Mouse (Mus musculus): ENCODE results near the gene B4galt4.
"Not testable (repeated sequence)": the region's sequence is repeated elsewhere in the genome, so short reads cannot be mapped to it uniquely, and the experiment has no call there.

B4galt4 gene

DNA sequence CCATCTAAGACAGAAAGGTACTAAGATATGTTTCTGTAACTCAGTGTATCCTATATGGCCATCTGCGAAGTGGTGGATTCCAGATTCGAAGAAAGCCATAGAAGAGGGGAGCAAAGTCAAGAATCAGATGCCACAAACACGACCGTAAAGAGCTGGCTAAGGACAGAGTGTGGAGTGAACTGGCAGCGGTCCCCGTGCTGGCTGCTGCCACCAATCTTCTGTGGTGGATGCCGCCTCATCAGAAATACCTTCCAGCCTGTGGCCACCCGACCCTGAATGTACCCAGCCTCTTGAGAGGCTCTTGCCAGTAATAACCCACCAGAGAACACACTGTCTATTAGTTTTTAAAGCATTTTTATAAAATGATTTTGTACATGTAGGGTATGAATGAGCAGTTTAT is 26.3 kb downstream of the B4galt4 start:
- no peak for DNase-seq (ENCODE audit: low read depth, low spot score)

DNA sequence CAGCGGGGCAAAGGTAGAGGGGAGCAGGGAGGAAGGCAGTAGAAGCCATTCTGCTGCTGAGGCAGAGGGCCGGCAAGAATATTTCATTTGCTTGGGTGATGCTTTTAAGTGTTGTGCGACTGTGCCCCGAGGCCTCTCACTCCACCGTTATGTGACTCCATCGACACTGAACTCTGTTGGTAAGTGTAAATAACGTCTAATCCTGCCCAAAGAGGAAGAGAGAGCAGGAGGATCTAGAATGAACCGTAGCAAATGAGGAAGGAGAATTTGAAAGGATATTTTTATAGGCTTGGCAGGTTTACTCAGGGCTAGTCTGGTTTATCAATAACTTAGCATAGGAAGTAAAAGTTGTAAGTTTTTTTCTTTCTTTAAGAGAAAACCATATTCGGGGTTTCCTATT is 27.5 kb downstream of the B4galt4 start:
- DNase-seq (ENCODE audit: low read depth, low spot score): no peak

DNA sequence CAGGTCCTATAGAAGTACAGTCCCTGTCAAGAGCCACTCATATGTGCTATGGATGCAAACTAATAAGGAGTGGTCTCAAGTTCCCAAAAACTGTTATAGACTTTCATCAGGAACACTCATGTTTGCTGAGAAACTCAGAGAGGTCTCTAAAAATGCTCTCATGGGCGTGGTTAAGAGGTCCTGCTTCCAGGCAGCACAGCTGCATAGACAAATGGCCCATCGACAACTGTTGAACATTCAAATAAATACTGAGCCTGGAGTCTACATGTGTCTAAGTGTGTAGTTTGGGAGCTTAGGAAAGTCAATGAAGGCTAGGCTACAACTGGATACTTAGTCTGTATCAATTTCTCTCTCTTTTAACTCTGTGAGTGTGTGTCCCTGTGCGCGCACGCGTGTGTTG is 29.1 kb downstream of the B4galt4 start:
- DNase-seq (ENCODE audit: low read depth, low spot score): no peak

DNA sequence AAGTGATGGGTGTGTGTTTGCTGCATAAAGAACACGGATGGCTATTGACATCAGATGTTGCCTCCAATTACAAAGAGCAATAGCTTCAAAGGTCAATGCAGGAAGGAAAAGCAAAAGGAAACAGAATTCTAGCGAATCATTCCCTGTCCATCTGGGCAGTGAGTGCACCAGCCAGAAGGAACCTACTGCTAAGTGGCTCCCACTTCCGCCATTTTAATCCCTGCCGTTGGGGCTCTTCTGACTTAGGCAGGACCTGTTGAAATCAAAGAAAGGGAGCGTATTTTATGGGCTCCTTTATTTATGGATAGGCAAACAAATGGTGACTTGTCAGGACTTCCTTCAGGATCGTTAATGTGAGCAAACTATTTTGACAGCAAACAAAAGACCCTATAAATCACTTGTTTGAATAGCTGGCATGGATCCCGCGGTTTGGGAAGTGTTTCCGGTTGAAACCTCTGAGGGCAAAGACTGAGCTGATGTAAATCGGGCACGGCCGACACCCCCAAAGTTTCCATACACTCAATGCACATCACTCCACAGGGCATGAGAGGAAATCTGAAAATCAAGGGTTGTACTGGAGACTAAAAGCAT is 30.9 kb downstream of the B4galt4 start:
- DNase-seq (ENCODE audit: low read depth, low spot score): no peak

DNA sequence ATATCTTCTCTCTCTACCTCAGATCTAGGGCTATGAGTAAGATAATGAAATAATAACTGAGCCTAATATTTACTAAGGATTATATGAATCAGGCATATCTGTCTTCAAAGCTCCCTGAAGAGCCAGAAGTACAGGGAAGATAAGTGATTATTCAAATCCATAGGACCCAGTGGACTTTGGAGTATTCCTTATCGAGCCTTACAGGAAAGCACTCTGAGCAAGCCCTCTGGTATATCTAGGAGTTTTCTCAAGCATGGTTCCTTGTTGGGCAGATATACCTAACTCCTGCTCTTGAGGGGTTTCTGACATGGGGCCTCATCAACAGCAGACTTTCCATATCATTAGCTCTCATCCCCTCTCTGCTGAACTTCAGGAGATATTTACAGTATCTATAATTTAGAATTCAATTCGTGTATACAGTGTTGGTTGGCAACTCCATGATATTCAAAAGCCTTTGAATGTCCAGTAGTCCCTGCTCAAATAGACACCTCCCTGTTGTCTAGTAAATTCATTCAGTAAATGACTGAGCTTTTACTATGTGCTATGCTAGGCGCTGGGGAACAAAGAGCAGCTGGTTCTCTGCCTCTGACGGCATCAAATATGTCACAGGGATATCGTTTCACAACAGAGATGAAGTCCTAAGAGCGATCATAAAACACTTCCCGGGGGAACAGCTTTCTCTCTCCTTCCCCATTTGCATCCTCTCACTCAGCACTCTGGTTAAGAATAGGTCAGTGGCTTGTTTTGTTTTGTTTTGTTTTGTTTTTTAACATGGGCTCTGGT is 33.1 kb downstream of the B4galt4 start:
- DNase-seq (ENCODE audit: low read depth, low spot score): no peak

DNA sequence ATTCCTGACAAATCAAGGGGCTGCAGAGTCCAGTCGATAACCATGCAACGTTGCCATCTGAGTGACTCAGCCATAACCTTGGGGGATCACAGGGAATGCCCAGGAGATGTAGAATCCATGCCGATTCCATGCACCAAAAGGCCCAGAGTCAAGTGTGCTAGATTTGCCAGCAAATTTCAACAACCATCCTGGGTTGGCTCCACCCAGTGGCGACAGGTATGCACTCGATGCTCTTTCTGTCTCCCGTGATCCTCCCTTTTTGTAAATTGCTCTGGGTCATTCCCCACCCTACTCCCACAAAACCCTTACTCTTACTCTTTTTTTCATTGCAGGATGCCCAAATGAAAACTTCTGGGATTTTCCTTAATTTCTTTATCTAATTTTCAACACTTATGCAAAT is 34.3 kb downstream of the B4galt4 start:
- DNase-seq (ENCODE audit: low read depth, low spot score): no peak

DNA sequence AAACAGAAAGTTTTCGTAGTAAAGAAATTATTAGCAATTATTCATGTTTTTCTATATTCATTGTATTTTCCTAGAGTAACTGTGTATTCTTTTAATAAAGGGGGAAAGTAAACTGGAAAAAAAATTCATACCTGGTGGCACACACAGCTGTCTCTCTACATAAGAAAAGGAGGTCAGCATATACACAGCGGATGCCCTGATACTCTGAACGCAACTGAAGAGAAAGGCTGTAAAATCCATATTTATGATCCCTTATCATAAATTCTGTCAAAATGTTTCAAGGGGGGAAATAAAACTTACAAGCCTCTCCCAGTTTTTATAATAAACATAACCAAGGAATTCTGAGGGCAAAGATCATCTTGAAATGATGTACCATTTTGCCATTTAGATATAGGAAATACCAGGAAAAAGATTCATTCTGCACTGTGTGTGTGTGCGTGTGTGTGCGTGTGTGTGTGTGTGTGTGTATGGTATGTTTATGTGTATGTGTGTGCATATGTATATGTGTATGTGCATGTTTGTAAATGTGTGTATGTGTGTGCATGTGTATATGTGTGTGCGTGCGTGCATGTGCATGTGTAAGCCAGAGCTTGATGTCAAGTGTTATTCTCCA is 39.0 kb downstream of the B4galt4 start:
- DNase-seq (ENCODE audit: low read depth, low spot score): no peak

DNA sequence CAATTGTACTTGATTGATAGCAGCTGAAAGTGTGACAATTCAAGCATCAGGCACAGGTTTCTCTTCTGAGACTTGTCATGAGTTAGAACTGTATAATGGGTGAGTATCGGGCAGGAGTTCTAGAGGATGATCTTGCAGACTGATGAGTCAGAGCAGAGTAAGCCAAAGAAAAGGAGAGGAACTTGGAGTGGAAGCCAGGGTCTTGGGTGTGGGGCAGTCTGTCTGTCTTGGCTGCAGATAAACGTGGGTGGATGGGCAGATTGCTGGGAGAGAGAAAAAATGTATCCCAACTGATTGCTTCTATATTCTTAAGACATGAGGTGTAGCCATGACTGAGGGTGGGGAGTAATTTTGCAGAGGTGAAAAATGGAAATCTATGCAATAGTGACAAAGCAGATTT is 39.9 kb downstream of the B4galt4 start:
- no peak for DNase-seq (ENCODE audit: low read depth, low spot score)

DNA sequence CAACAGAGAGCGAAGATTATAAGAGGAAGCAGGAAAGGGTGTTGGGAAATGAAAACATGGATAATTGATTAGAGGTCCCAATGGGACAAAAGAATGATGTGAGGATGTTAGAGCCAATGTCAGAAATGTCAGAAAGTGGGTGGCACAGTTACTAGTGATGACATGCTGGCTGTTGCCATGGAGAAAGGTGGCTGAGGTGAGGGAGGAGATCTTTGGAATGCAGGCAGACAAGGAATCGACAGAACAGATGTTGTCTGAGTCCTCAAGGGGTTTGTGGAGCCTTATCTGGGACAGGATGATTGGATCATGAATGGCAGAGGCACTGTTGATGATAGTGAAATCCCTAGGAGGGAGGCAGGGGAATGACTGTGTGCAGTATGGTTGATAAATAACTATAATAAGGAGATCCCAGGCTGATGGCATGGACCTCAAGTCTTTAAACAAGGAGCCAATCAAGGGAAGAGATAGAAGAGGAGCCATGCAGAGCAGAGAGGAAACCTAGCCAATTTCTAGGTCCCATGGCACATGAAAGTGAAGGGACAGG is 40.5 kb downstream of the B4galt4 start:
- no peak for DNase-seq (ENCODE audit: low read depth, low spot score)

DNA sequence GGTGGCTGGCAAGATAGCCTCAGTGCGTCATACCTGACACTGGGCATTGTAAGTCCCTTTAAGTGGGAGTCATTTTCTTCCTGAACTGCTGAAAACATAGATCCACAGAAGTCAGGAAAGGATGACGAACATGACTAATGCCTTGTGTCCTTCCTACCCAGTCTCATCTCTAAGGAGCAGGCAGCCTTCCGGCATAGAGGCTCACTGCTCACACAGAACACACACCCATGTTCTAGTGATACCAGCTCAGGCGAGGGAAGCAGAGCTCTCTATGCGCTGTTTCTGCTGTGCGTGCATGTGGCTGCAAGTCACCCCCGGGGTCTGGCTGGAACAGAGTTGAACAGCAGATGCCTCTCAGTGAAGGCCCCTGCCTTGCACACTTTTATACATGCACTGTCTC is 43.2 kb downstream of the B4galt4 start:
- no peak for DNase-seq (ENCODE audit: low read depth, low spot score)

DNA sequence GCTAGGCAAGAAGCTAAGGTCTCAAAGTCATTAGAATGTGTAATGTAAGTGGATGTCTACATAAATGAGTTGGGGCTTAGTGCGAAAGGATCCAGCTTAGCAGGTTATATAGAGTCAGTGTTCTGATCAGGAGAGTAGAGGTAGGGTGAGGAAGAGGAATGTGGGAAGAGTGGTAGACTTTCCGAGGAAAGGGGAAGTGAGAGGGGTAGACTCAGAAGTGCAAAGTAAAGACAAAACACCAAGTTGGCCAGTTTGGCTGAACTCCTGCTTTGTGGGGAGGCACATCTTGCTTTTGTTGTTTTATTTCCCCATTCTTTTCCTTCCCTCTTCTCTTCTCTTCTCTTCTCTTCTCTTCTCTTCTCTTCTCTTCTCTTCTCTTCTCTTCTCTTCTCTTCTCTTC is 47.0 kb downstream of the B4galt4 start:
- no peak for DNase-seq (ENCODE audit: low read depth, low spot score)

DNA sequence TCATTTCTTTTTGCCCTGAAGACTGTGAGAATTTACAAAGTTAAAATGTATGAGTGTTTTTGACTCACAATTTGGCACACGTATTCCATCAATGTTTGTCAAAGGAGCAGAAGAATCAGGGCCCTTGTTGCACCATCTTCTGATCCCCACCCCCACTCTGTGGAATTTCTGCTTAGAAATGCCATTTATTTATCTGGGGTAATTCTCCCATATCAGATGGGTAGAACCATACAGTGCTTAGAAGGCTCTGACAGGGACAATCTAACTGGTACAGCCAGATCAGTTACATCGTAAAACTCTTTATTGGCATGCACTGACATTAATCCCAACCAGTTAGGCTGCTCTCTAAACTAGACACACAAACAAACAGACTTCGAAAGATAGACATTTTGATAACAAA is 47.9 kb downstream of the B4galt4 start:
- no peak for DNase-seq (ENCODE audit: low read depth, low spot score)

DNA sequence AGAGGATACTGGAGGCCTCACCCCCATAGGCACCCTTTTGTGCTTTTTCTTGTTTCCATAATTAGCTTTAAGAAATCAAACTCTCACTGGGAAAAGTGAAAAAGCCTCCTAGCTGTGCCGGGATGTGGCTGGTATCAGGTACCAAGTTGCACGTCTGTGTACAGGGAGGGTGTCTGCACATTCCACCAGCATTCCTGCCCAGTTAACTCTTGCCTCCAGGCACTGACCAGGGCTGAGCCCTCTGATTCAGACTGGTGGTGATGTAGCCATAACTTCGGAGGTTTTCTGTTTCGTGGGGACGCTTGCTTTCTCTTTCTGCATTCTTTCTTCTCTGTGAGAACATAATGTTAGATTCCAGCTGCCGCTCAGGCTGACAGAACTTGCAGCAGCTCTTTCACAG is 51.1 kb downstream of the B4galt4 start:
- DNase-seq (ENCODE audit: low read depth, low spot score): no peak

DNA sequence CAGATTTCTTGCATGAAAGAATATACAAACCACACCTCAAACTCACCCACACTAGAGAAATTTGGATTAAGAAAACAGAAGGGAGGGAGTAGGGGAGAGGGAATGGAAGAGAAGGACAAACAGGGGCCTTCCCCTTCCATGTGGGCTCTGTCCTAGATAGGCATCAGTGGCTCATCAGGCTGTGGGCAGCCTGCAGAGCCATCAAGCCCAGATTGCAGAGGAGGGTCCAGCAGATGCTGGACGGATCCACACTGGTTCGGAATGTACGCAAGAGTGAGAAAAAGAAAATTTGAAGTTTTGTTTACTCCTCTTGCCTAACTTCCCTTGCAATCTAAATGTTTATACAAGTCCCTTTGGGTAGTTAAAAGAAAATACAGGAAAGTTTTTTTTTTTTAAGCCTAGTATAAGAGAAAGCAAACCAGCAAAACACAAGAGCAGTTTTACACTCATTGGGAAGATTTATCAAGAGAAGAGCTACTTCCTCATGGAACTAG is 56.9 kb downstream of the B4galt4 start:
- no peak for DNase-seq (ENCODE audit: low read depth, low spot score)

DNA sequence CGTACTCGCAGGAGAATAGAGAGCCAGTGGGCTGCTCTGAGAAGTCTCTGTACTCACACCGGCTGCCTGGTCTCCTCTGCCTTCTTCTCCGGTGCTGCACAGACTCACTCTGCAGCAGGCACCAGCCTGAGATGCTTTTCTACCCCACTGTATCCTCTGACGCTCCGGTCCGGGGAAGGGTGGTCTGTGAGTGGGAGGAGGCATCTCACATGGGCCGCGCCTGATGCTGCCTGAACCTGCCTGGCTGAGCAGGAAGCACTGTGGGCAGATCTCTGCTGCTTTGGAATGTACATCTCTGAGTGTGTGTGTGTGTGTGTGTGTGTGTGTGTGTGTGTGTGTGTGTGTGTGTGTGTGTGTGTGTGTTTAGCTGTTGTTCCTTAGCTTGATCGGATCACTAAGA is 58.0 kb downstream of the B4galt4 start, which contains the start of gene Upk1b:
TSS of gene Upk1b (minus strand) at position 238 of the 400 bp plus-strand sequence.
- no peak for DNase-seq (ENCODE audit: low read depth, low spot score)

DNA sequence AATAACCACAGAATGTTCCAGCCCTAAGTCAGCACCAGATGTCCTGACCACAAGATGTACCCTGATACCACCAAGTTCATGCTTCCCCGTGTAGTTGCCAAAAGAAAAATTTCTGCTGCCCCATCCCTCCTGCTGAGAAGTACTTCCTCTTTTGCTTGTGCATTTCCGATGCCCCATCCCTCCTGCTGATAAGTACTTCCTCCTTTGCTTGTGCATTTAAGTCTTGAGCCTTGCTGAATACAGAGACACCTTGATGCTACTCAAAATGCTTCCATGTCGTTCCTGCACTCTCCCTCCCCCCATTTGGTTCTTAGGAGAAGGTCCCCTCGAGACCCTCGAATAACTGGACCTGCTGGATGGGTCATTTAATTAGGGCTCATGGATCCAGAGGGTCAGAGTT is 65.7 kb downstream of the B4galt4 start:
- not testable (repeated sequence) for DNase-seq (ENCODE audit: low read depth, low spot score)

DNA sequence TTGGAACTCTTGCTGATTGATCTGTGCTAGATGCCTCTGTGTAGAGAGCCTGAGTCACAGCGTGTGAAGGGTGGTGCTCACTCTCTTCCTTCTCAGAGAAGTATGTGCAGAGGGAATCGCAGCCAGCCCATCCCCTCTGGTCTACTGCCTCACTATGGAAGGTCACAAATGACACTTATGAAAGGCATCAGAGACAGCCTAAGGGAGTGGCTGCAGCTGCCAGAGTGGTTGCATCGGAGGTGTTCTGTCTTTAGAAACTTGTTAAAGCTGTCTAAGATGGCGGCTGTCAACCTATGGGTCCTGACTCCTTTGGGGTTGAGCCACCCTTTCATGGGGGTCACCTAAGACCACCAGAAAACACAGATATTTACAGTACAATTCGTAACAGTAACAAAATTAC is 68.1 kb downstream of the B4galt4 start:
- DNase-seq (ENCODE audit: low read depth, low spot score): no peak

DNA sequence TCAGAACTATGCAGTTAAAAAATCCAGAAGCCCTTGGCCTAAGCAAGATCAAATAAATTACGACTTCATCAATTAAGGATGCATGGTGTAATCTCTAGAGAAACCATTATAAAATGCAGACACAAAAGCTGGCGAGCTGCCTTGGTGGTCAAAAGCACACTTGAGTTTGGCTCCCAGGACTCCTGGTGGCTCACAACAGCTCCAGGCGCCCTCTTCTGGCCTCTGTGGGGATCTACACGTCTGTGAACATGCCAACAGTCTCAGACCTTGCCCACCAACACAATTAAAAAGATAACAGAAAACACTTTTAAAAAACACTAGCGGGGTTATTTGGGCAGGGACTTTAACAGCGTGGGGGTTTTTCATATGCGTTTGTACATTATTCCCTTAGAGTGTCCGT is 70.5 kb downstream of the B4galt4 start:
- no peak for DNase-seq (ENCODE audit: low read depth, low spot score)
